Mouse (Mus musculus): ENCODE results near the gene Gm21312. TPM values are rescaled to one million over a fixed set of nuclear protein-coding genes. Genes with fewer than 3 reads are reported as not detected.

The Gm21312 gene
- not detected in 2 replicates for polyA plus RNA-seq (2012; rRNA removed)

DNA sequence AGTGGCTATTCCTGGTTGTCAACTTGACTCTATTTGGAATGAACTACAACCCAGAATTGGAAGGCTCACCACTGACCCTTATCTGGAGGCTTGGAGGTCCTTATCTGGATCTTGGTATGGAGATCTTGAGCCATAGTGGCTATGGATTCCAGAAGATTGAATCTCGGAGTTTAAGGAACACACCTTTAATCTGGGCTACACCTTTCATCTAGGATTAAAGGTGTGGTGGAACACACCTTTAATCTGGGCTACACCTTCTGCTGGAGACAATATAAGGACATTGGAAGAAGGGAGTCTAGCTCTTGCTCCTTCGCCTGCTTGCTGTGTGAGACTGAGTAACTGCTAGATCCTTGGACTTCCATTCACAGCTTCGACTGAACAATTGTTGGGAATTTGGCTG, at the start of gene Gm21312:
Gene Gm21312, plus strand, starts transcription at position 301 of the 400 bp plus-strand sequence.

DNA sequence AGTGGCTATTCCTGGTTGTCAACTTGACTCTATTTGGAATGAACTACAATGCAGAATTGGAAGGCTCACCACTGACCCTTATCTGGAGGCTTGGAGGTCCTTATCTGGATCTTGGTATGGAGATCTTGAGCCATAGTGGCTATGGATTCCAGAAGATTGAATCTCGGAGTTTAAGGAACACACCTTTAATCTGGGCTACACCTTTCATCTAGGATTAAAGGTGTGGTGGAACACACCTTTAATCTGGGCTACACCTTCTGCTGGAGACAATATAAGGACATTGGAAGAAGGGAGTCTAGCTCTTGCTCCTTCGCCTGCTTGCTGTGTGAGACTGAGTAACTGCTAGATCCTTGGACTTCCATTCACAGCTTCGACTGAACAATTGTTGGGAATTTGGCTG, 34.1 kb upstream of the Gm21312 start, which contains the start of gene Gm21293:
Gene Gm21293, plus strand, starts transcription at position 301 of the 400 bp plus-strand sequence.

DNA sequence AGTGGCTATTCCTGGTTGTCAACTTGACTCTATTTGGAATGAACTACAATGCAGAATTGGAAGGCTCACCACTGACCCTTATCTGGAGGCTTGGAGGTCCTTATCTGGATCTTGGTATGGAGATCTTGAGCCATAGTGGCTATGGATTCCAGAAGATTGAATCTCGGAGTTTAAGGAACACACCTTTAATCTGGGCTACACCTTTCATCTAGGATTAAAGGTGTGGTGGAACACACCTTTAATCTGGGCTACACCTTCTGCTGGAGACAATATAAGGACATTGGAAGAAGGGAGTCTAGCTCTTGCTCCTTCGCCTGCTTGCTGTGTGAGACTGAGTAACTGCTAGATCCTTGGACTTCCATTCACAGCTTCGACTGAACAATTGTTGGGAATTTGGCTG, 25.6 kb upstream of the Gm21312 start, which contains the start of gene Gm6763:
Gene Gm6763, plus strand, starts transcription at position 301 of the 400 bp plus-strand sequence.

DNA sequence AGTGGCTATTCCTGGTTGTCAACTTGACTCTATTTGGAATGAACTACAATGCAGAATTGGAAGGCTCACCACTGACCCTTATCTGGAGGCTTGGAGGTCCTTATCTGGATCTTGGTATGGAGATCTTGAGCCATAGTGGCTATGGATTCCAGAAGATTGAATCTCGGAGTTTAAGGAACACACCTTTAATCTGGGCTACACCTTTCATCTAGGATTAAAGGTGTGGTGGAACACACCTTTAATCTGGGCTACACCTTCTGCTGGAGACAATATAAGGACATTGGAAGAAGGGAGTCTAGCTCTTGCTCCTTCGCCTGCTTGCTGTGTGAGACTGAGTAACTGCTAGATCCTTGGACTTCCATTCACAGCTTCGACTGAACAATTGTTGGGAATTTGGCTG, 17.1 kb upstream of the Gm21312 start, which contains the start of gene Gm8764:
Gene Gm8764, plus strand, starts transcription at position 301 of the 400 bp plus-strand sequence.

DNA sequence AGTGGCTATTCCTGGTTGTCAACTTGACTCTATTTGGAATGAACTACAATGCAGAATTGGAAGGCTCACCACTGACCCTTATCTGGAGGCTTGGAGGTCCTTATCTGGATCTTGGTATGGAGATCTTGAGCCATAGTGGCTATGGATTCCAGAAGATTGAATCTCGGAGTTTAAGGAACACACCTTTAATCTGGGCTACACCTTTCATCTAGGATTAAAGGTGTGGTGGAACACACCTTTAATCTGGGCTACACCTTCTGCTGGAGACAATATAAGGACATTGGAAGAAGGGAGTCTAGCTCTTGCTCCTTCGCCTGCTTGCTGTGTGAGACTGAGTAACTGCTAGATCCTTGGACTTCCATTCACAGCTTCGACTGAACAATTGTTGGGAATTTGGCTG, 8.6 kb upstream of the Gm21312 start, which contains the start of gene Gm21304:
Gene Gm21304, plus strand, starts transcription at position 301 of the 400 bp plus-strand sequence.

DNA sequence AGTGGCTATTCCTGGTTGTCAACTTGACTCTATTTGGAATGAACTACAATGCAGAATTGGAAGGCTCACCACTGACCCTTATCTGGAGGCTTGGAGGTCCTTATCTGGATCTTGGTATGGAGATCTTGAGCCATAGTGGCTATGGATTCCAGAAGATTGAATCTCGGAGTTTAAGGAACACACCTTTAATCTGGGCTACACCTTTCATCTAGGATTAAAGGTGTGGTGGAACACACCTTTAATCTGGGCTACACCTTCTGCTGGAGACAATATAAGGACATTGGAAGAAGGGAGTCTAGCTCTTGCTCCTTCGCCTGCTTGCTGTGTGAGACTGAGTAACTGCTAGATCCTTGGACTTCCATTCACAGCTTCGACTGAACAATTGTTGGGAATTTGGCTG, 8.4 kb downstream of the Gm21312 start, which contains the start of gene Gm20765:
Gene Gm20765, plus strand, starts transcription at position 301 of the 400 bp plus-strand sequence.

DNA sequence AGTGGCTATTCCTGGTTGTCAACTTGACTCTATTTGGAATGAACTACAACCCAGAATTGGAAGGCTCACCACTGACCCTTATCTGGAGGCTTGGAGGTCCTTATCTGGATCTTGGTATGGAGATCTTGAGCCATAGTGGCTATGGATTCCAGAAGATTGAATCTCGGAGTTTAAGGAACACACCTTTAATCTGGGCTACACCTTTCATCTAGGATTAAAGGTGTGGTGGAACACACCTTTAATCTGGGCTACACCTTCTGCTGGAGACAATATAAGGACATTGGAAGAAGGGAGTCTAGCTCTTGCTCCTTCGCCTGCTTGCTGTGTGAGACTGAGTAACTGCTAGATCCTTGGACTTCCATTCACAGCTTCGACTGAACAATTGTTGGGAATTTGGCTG, 16.9 kb downstream of the Gm21312 start, which contains the start of gene Gm4340:
Gene Gm4340, plus strand, starts transcription at position 301 of the 400 bp plus-strand sequence.

Other genes starting within 250 kb of the Gm21312 start
- not detected in 2 replicates for gene Gm21293, start 34.0 kb upstream of the Gm21312 start, polyA plus RNA-seq (2012; rRNA removed)
- gene Gm6763, start 25.5 kb upstream of the Gm21312 start, polyA plus RNA-seq (2012; rRNA removed): not detected in 2 replicates
- gene Gm8764, start 17.0 kb upstream of the Gm21312 start, polyA plus RNA-seq (2012; rRNA removed): not detected in 2 replicates
- not detected in 2 replicates for gene Gm21304, start 8.5 kb upstream of the Gm21312 start, polyA plus RNA-seq (2012; rRNA removed)
- gene Gm20765, start 8.5 kb downstream of the Gm21312 start, polyA plus RNA-seq (2012; rRNA removed): not detected in 2 replicates
- not detected in 2 replicates for gene Gm4340, start 17.0 kb downstream of the Gm21312 start, polyA plus RNA-seq (2012; rRNA removed)